In the genomic region with DNA sequence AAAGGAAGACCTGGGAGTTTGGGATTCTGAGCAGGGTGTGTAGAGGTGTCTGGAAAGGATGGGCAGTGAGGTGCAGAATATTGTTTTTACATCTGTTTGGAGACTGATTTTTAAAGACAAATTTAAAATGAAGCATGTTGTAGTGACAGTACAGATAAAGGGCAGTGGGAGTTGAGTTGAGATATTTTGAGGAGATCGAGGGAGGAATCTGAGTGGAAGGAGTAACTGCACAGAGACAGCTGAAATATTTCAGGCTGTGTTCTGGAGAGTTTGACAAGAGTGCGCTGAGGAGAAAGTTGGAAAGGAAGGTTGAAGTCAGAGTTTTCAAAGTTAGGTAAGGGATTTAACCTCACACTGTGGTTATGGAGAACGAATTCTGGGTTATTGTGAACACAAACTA, we compare ENCODE assay signal across 19 mouse cellular contexts. TPM values are rescaled to one million over a fixed set of nuclear protein-coding genes. Genes with fewer than 3 reads are reported as not detected.
DNase-seq lines count a peak whose midpoint lies in the region; ATAC-seq and TF ChIP-seq lines count a peak whose summit lies in the region.
"Had no signal": no experiment of that assay in that cellular context is flagged by ENCODE, and none has a peak within 500 bp of the region (broad histone marks: within the 10 kb centered on the region; RNA-seq: fewer than 3 reads in every experiment).

No protein-coding gene starts in this region.

- no peak for DNase-seq in heart, postnatal 0 days (ENCODE audit: low spot score)
- DNase-seq in heart, postnatal 4 days, result no peak
- peak; percentile 14 for DNase-seq in kidney, postnatal 0 days (ENCODE audit: low spot score)
- DNase-seq in kidney, postnatal 25 days, result no peak
- DNase-seq in gastrocnemius, postnatal 4 days (ENCODE audit: low spot score in 2 of 2), result no peak
- DNase-seq: cerebellum, adult 2 months; cerebellum, postnatal 10 days; embryo, embryonic 11 days; gastrocnemius, postnatal 10 days; heart, postnatal 36 days had no signal

- 0 out of 2 replicates have a peak, but pooled peaks cover 5% of the 10 kb centered on the region for H3K4me1 ChIP-seq in heart, postnatal 0 days (ENCODE audit: control insufficient read depth, insufficient read depth)
- 0 out of 2 replicates have a peak, but pooled peaks cover 4% of the 10 kb centered on the region for H3K4me1 ChIP-seq in kidney, postnatal 0 days (replicated peaks; ENCODE audit: insufficient read depth, low read length)
- H3K4me1 ChIP-seq in cortical plate, adult 2 months (ENCODE audit: control insufficient read depth, insufficient read depth, low read length), result peaks cover 5% of the 10 kb centered on the region; the same call in 1 of the 2 replicates
- H3K4me1 ChIP-seq: embryonic facial prominence, embryonic 15.5 days; forebrain, embryonic 10.5 days; heart, embryonic 10.5 days had no signal

- H3K4me2 ChIP-seq in heart, postnatal 0 days (ENCODE audit: low read depth, low read length), result no peak overlapping the region
- H3K4me2 ChIP-seq in kidney, postnatal 0 days (ENCODE audit: low read length), result no peak overlapping the region
- H3K4me2 ChIP-seq: embryonic facial prominence, embryonic 15.5 days; hindbrain, embryonic 12.5 days had no signal

- no peak overlapping the region for H3K9ac ChIP-seq in heart, postnatal 0 days (replicated peaks; ENCODE audit: low read depth, low read length)
- H3K9ac ChIP-seq in kidney, postnatal 0 days (ENCODE audit: low read depth, low read length), result no peak overlapping the region
- H3K9ac ChIP-seq: embryonic facial prominence, embryonic 15.5 days; hindbrain, embryonic 12.5 days had no signal

- peak overlapping the region; percentile 8; the same call in 1 of the 2 replicates for H3K27ac ChIP-seq in heart, postnatal 0 days (ENCODE audit: low read depth)
- H3K27ac ChIP-seq in kidney, postnatal 0 days, result no peak overlapping the region
- H3K27ac ChIP-seq in cortical plate, adult 2 months (ENCODE audit: insufficient read depth, low read length), result peak overlapping the region; percentile 42; the same call in 1 of the 2 replicates
- H3K27ac ChIP-seq: forebrain, embryonic 10.5 days; heart, embryonic 10.5 days; hindbrain, embryonic 12.5 days had no signal

- no peak for TF ChIP-seq CTCF in heart, postnatal 0 days (IDR thresholded peaks at IDR 0.05; ENCODE audit: low read depth)
- TF ChIP-seq CTCF in kidney, postnatal 0 days (IDR thresholded peaks at IDR 0.05; ENCODE audit: low read depth), result no peak
- no peak for TF ChIP-seq CTCF in cortical plate, adult 2 months (IDR thresholded peaks at IDR 0.05; ENCODE audit: extremely low read depth, insufficient read depth, low read length)

- H3K36me3 ChIP-seq in heart, postnatal 0 days (replicated peaks; ENCODE audit: control insufficient read depth, insufficient read depth, low read length), result peaks cover 26% of the 10 kb centered on the region
- peaks cover 9% of the 10 kb centered on the region; the same call in 1 of the 2 replicates for H3K36me3 ChIP-seq in kidney, postnatal 0 days (ENCODE audit: insufficient read depth, low read length)

- no peaks in the 10 kb centered on the region for H3K27me3 ChIP-seq in heart, postnatal 0 days (ENCODE audit: control insufficient read depth, insufficient read depth, low read length)
- no peaks in the 10 kb centered on the region for H3K27me3 ChIP-seq in kidney, postnatal 0 days (ENCODE audit: insufficient read depth, low read length)
- H3K27me3 ChIP-seq: embryonic facial prominence, embryonic 15.5 days; hindbrain, embryonic 12.5 days had no signal

- no peak for TF ChIP-seq POLR2A in cortical plate, adult 2 months (IDR thresholded peaks at IDR 0.05; ENCODE audit: extremely low read depth, insufficient read depth, low read length)

- no peaks in the 10 kb centered on the region for H3K9me3 ChIP-seq in heart, postnatal 0 days (replicated peaks; ENCODE audit: control insufficient read depth, low read length)
- H3K9me3 ChIP-seq in kidney, postnatal 0 days (replicated peaks; ENCODE audit: low read length), result no peaks in the 10 kb centered on the region
- H3K9me3 ChIP-seq: embryonic facial prominence, embryonic 15.5 days; forebrain, embryonic 10.5 days; heart, embryonic 10.5 days; hindbrain, embryonic 12.5 days had no signal

- no peak for ATAC-seq in heart, postnatal 0 days (ENCODE audit: insufficient read depth, low read depth)
- no peak for ATAC-seq in kidney, postnatal 0 days (replicated peaks; ENCODE audit: low FRiP score, low read depth)
- ATAC-seq: forebrain, embryonic 14.5 days; hindbrain, embryonic 16.5 days; inflammation-experienced regulatory T-cells, adult 6 months had no signal

- 70% methylated on average over 3 of the region's 3 CpGs for WGBS in heart, postnatal 0 days
- WGBS in kidney, postnatal 0 days, result 46% methylated on average over 3 of the region's 3 CpGs

- no peak overlapping the region for H3K4me3 ChIP-seq in heart, postnatal 0 days (ENCODE audit: low read depth, low read length)
- no peak overlapping the region for H3K4me3 ChIP-seq in kidney, postnatal 0 days (replicated peaks; ENCODE audit: low read depth, low read length)
- H3K4me3 ChIP-seq in cortical plate, adult 2 months (ENCODE audit: insufficient read depth, low read length), result no peak overlapping the region
- H3K4me3 ChIP-seq: embryonic facial prominence, embryonic 15.5 days; erythroblast, embryonic 14.5 days; forebrain, embryonic 10.5 days; heart, embryonic 10.5 days; hindbrain, embryonic 12.5 days had no signal

- TF ChIP-seq EP300 in heart, postnatal 0 days (IDR thresholded peaks at IDR 0.05; ENCODE audit: low read depth), result no peak

RNA-seq across cellular contexts. Expression of a gene that starts 25.0 kb away (rescaled TPM):
- 46.1 and 51.7 TPM in 2 replicates for total RNA-seq in heart, postnatal 0 days (2014; rRNA removed; ENCODE audit: low replicate concordance)
- polyA plus RNA-seq in heart, postnatal 0 days (2015; fragmentation: Nextera tagmentation; extraction: Ambion mirVana), result 62.5 and 63.3 TPM in 2 replicates
- total RNA-seq in heart, postnatal 4 days (2021), result 10 to 100 TPM; 61.5 to 68.6 TPM
- 81.4 and 83.1 TPM in 2 replicates for polyA plus RNA-seq in kidney, postnatal 0 days (2015; fragmentation: Nextera tagmentation; extraction: Ambion mirVana)
- polyA plus RNA-seq in cortical plate, adult 2 months (2012; rRNA removed), result 109 and 110 TPM in 2 replicates
- 10 to 100 TPM; 53.4 to 61.3 TPM for total RNA-seq in gastrocnemius, postnatal 4 days (2021)
